Mouse (Mus musculus) spleen, adult 12 weeks (tissue): ENCODE measurements around the gene Paqr4.
"Not testable (repeated sequence)": the region's sequence is repeated elsewhere in the genome, so short reads cannot be mapped to it uniquely, and the experiment has no call there.

ENCODE experiments used
- DNase-seq: peaks from one replicate; pipeline ENCODE4 v3.0.0; 2022; ENCODE audit warnings: low spot score

Paqr4 gene

GRCm38 (mm10) chr17:23740598-23741021 is at the start of gene Paqr4:
Gene Paqr4 (minus strand): TSS chr17:23740867.
- DNase-seq, result no peak

GRCm38 (mm10) chr17:23789749-23790268 is 49.1 kb upstream of the Paqr4 start:
- no peak for DNase-seq

- DNase-seq, result no peak
Measured at GRCm38 (mm10) chr17:23788973-23789372, 48.3 kb upstream of the Paqr4 start.

GRCm38 (mm10) chr17:23786510-23786931 is 45.9 kb upstream of the Paqr4 start:
- DNase-seq, result no peak

GRCm38 (mm10) chr17:23785561-23786471 is 45.1 kb upstream of the Paqr4 start, which contains the start of gene Flywch2:
Gene Flywch2 (minus strand): TSS chr17:23786081.
- DNase-seq, result peak; percentile 56

GRCm38 (mm10) chr17:23783352-23783751 is 42.7 kb upstream of the Paqr4 start:
- no peak for DNase-seq

- DNase-seq, result no peak
Measured at GRCm38 (mm10) chr17:23778447-23778846, 37.8 kb upstream of the Paqr4 start.

- DNase-seq, result no peak
Measured at GRCm38 (mm10) chr17:23777141-23777540, 36.5 kb upstream of the Paqr4 start.

GRCm38 (mm10) chr17:23776216-23776615 is 35.5 kb upstream of the Paqr4 start:
- DNase-seq, result no peak

GRCm38 (mm10) chr17:23774090-23774489 is 33.4 kb upstream of the Paqr4 start:
- peak; percentile 47 for DNase-seq

- DNase-seq, result no peak
Measured at GRCm38 (mm10) chr17:23773676-23774075, 33.0 kb upstream of the Paqr4 start.

GRCm38 (mm10) chr17:23772219-23772556 is 31.5 kb upstream of the Paqr4 start:
- DNase-seq, result not testable (repeated sequence)

- DNase-seq, result peak; percentile 91
Measured at GRCm38 (mm10) chr17:23771284-23772218, 30.9 kb upstream of the Paqr4 start, which contains the start of gene Flywch1. Gene Flywch1 (minus strand): TSS chr17:23771602.

- peak; percentile 12 for DNase-seq
Measured at GRCm38 (mm10) chr17:23770896-23771283, 30.2 kb upstream of the Paqr4 start.

GRCm38 (mm10) chr17:23770493-23770892 is 29.8 kb upstream of the Paqr4 start:
- DNase-seq, result no peak

- no peak for DNase-seq
Measured at GRCm38 (mm10) chr17:23762976-23763375, 22.3 kb upstream of the Paqr4 start.

GRCm38 (mm10) chr17:23761155-23761554 is 20.5 kb upstream of the Paqr4 start:
- DNase-seq, result no peak

- DNase-seq, result no peak
Measured at GRCm38 (mm10) chr17:23760231-23760630, 19.6 kb upstream of the Paqr4 start.

- DNase-seq, result no peak
Measured at GRCm38 (mm10) chr17:23758801-23759200, 18.1 kb upstream of the Paqr4 start.

GRCm38 (mm10) chr17:23757581-23757980 is 16.9 kb upstream of the Paqr4 start:
- DNase-seq, result no peak

- no peak for DNase-seq
Measured at GRCm38 (mm10) chr17:23755689-23756088, 15.0 kb upstream of the Paqr4 start.
